Mouse (Mus musculus): ENCODE measurements around the gene Slc39a7. TPM values are rescaled to one million over a fixed set of nuclear protein-coding genes. Genes with fewer than 3 reads are reported as not detected.

Gene Slc39a7
- polyA plus RNA-seq, 1 experiment from 2014 or later = 151 TPM

- H3K27me3 ChIP-seq (replicated peaks) = peaks cover 12% of the 10 kb centered on the region
- H3K9me3 ChIP-seq = no peaks in the 10 kb centered on the region
- H3K9ac ChIP-seq = no peak overlapping the region
- 0 out of 2 replicates have a peak overlapping the region, but pooled peaks have one; percentile 11 for H3K4me3 ChIP-seq (replicated peaks)
- 0 out of 2 replicates have a peak, but pooled peaks have one; percentile 18 for ATAC-seq
- no peak overlapping the region for H3K27ac ChIP-seq
- H3K36me3 ChIP-seq = peaks cover 14% of the 10 kb centered on the region
- peak overlapping the region; percentile 57 for H3K4me2 ChIP-seq (replicated peaks)
- H3K4me1 ChIP-seq (replicated peaks) = peaks cover 26% of the 10 kb centered on the region
- WGBS = 25% methylated on average over 17 of the region's 17 CpGs
Measured at GRCm38 (mm10) chr17:34039562-34040450, 8.3 kb upstream of the Slc39a7 start.

GRCm38 (mm10) chr17:34038878-34039561, 7.5 kb upstream of the Slc39a7 start, which contains the start of gene Col11a2:
Gene Col11a2 (plus strand): TSS chr17:34039437.
- peak; percentile 72 for ATAC-seq
- no peak within 1 kb of the TSS for H3K27ac ChIP-seq

GRCm38 (mm10) chr17:34038440-34038839, 7.0 kb upstream of the Slc39a7 start:
- peak overlapping the region; percentile 57 for H3K4me2 ChIP-seq (replicated peaks)
- WGBS = 14% methylated on average over 21 of the region's 21 CpGs
- peaks cover 20% of the 10 kb centered on the region for H3K36me3 ChIP-seq
- peaks cover 29% of the 10 kb centered on the region for H3K4me1 ChIP-seq (replicated peaks)
- H3K9me3 ChIP-seq = no peaks in the 10 kb centered on the region
- no peak overlapping the region for H3K27ac ChIP-seq
- peaks cover 12% of the 10 kb centered on the region for H3K27me3 ChIP-seq (replicated peaks)
- ATAC-seq = peak; percentile 40; the same call in 1 of the 2 replicates
- H3K9ac ChIP-seq = 0 out of 2 replicates have a peak overlapping the region, but pooled peaks have one; percentile 17
- peak overlapping the region; percentile 11 for H3K4me3 ChIP-seq (replicated peaks)

More at GRCm38 (mm10) chr17:34038878-34039561, 7.5 kb upstream of the Slc39a7 start, which contains the start of gene Col11a2:
- 6% methylated on average over 28 of the region's 28 CpGs for WGBS
- 0 out of 2 replicates have a peak within 1 kb of the TSS, but pooled peaks have one; percentile 17 for H3K9ac ChIP-seq
- peak within 1 kb of the TSS; percentile 11 for H3K4me3 ChIP-seq (replicated peaks)
- H3K27me3 ChIP-seq (replicated peaks) = peaks cover 12% of the 10 kb centered on the region
- peak within 1 kb of the TSS; percentile 57 for H3K4me2 ChIP-seq (replicated peaks)
- peaks cover 26% of the 10 kb centered on the region for H3K4me1 ChIP-seq (replicated peaks)
- H3K9me3 ChIP-seq = no peaks in the 10 kb centered on the region
- peaks cover 18% of the 10 kb centered on the region for H3K36me3 ChIP-seq

- ATAC-seq = no peak
- peaks cover 20% of the 10 kb centered on the region for H3K36me3 ChIP-seq
- H3K27me3 ChIP-seq (replicated peaks) = peaks cover 7% of the 10 kb centered on the region
- H3K27ac ChIP-seq = no peak overlapping the region
- H3K9me3 ChIP-seq = no peaks in the 10 kb centered on the region
- H3K9ac ChIP-seq = no peak overlapping the region
- WGBS = 87% methylated on average over 7 of the region's 7 CpGs
- H3K4me2 ChIP-seq (replicated peaks) = no peak overlapping the region
- no peak overlapping the region for H3K4me3 ChIP-seq (replicated peaks)
- peaks cover 39% of the 10 kb centered on the region for H3K4me1 ChIP-seq (replicated peaks)
Measured at GRCm38 (mm10) chr17:34037241-34037640, 5.8 kb upstream of the Slc39a7 start.

- 78% methylated on average over 10 of the region's 10 CpGs for WGBS
- H3K9ac ChIP-seq = no peak overlapping the region
- no peak overlapping the region for H3K4me3 ChIP-seq (replicated peaks)
- H3K4me2 ChIP-seq (replicated peaks) = no peak overlapping the region
- no peaks in the 10 kb centered on the region for H3K9me3 ChIP-seq
- H3K4me1 ChIP-seq (replicated peaks) = peaks cover 39% of the 10 kb centered on the region
- H3K27ac ChIP-seq = no peak overlapping the region
- ATAC-seq = no peak
- H3K27me3 ChIP-seq (replicated peaks) = peaks cover 7% of the 10 kb centered on the region
- H3K36me3 ChIP-seq = peaks cover 20% of the 10 kb centered on the region
Measured at GRCm38 (mm10) chr17:34036647-34037046, 5.2 kb upstream of the Slc39a7 start.

- Histone ChIP-seq H3K27me3 (replicated peaks) (peaks cover 5% of the 10 kb centered on the region), H3K4me3 (replicated peaks) (no peak overlapping the region), H3K9me3 (no peaks in the 10 kb centered on the region), H3K4me1 (replicated peaks) (peaks cover 33% of the 10 kb centered on the region), H3K4me2 (replicated peaks) (no peak overlapping the region), H3K36me3 (peaks cover 20% of the 10 kb centered on the region), H3K9ac (no peak overlapping the region), H3K27ac (no peak overlapping the region)
- 88% methylated on average over 9 of the region's 9 CpGs for WGBS
- ATAC-seq = no peak
Measured at GRCm38 (mm10) chr17:34035517-34035916, 4.0 kb upstream of the Slc39a7 start.

- no peak overlapping the region for H3K4me3 ChIP-seq (replicated peaks)
- H3K4me2 ChIP-seq (replicated peaks) = no peak overlapping the region
- no peaks in the 10 kb centered on the region; the same call in 1 of the 2 replicates for H3K27me3 ChIP-seq (replicated peaks)
- H3K36me3 ChIP-seq = peaks cover 21% of the 10 kb centered on the region
- ATAC-seq = no peak
- no peak overlapping the region for H3K9ac ChIP-seq
- H3K9me3 ChIP-seq = no peaks in the 10 kb centered on the region
- H3K4me1 ChIP-seq (replicated peaks) = peaks cover 38% of the 10 kb centered on the region
- H3K27ac ChIP-seq = no peak overlapping the region
- 82% methylated on average over 10 of the region's 10 CpGs for WGBS
Measured at GRCm38 (mm10) chr17:34034064-34034463, 2.6 kb upstream of the Slc39a7 start.

- ATAC-seq = no peak
- no peak overlapping the region for H3K9ac ChIP-seq
- H3K4me2 ChIP-seq (replicated peaks) = peak overlapping the region; percentile 93
- H3K36me3 ChIP-seq = peaks cover 26% of the 10 kb centered on the region
- no peaks in the 10 kb centered on the region; the same call in 1 of the 2 replicates for H3K27me3 ChIP-seq (replicated peaks)
- H3K4me1 ChIP-seq (replicated peaks) = peaks cover 38% of the 10 kb centered on the region
- no peak overlapping the region for H3K4me3 ChIP-seq (replicated peaks)
- 89% methylated on average over 9 of the region's 9 CpGs for WGBS
- no peak overlapping the region for H3K27ac ChIP-seq
- H3K9me3 ChIP-seq = no peaks in the 10 kb centered on the region
Measured at GRCm38 (mm10) chr17:34033441-34033840, 2.0 kb upstream of the Slc39a7 start.

- Histone ChIP-seq H3K4me3 (replicated peaks) (peak overlapping the region; percentile 96), H3K9me3 (no peaks in the 10 kb centered on the region), H3K27me3 (replicated peaks) (no peaks in the 10 kb centered on the region), H3K27ac (peak overlapping the region; percentile 97; the same call in 1 of the 2 replicates), H3K36me3 (peaks cover 26% of the 10 kb centered on the region), H3K9ac (peak overlapping the region; percentile 93), H3K4me1 (replicated peaks) (peaks cover 40% of the 10 kb centered on the region), H3K4me2 (replicated peaks) (peak overlapping the region; percentile 93)
- ATAC-seq = no peak
- WGBS = 51% methylated on average over 9 of the region's 9 CpGs
Measured at GRCm38 (mm10) chr17:34032806-34033205, 1.3 kb upstream of the Slc39a7 start.

GRCm38 (mm10) chr17:34032174-34032632, 721 bp upstream of the Slc39a7 start:
- peak; percentile 50 for ATAC-seq
- H3K4me2 ChIP-seq (replicated peaks) = peak overlapping the region; percentile 93
- H3K27ac ChIP-seq = peak overlapping the region; percentile 97
- H3K4me3 ChIP-seq (replicated peaks) = peak overlapping the region; percentile 96
- H3K4me1 ChIP-seq (replicated peaks) = peaks cover 43% of the 10 kb centered on the region
- peaks cover 21% of the 10 kb centered on the region; the same call in 1 of the 2 replicates for H3K36me3 ChIP-seq
- H3K9me3 ChIP-seq = no peaks in the 10 kb centered on the region
- WGBS = 1% methylated on average over 39 of the region's 48 CpGs
- peak overlapping the region; percentile 93 for H3K9ac ChIP-seq
- no peaks in the 10 kb centered on the region for H3K27me3 ChIP-seq (replicated peaks)

- no peaks in the 10 kb centered on the region for H3K27me3 ChIP-seq (replicated peaks)
- ATAC-seq = no peak; the same call in 1 of the 2 replicates
- peaks cover 57% of the 10 kb centered on the region for H3K4me1 ChIP-seq (replicated peaks)
- H3K9ac ChIP-seq = peak overlapping the region; percentile 82
- WGBS = 2% methylated on average over 20 of the region's 20 CpGs
- H3K9me3 ChIP-seq = no peaks in the 10 kb centered on the region
- H3K4me3 ChIP-seq (replicated peaks) = peak overlapping the region; percentile 96
- 0 out of 2 replicates have a peak, but pooled peaks cover 11% of the 10 kb centered on the region for H3K36me3 ChIP-seq
- peak overlapping the region; percentile 93 for H3K4me2 ChIP-seq (replicated peaks)
- H3K27ac ChIP-seq = peak overlapping the region; percentile 97
Measured at GRCm38 (mm10) chr17:34030861-34031326, 588 bp downstream of the Slc39a7 start.

Measured in intestine, embryonic 15.5 days (tissue).